Mouse (Mus musculus) midbrain, embryonic 10.5 days (tissue): ENCODE results near the gene Orc2. TPM values are rescaled to one million over a fixed set of nuclear protein-coding genes. Genes with fewer than 3 reads are reported as not detected.

Experiments
- DNase-seq: peaks from one replicate; pipeline ENCODE4 v3.0.0-alpha.2; 2017; ENCODE audit warnings: low spot score
- H3K27ac ChIP-seq: fragments of 300-500 bp; sonication (generic); replicated peaks from 2 replicates; pipeline ENCODE4 v1.5.1; 2016; ENCODE audit warnings: mild to moderate bottlenecking
- H3K27me3 ChIP-seq: fragments of 300-500 bp; sonication (generic); 2 replicates; pipeline ENCODE4 v1.6.1; 2016; ENCODE audit warnings: low read depth, mild to moderate bottlenecking; ENCODE audit not compliant: poor library complexity, severe bottlenecking
- H3K36me3 ChIP-seq: fragments of 300-500 bp; sonication (generic); 2 replicates; pipeline ENCODE4 v1.6.1; 2016; ENCODE audit warnings: mild to moderate bottlenecking, moderate library complexity
- H3K4me1 ChIP-seq: fragments of 300-500 bp; sonication (generic); 2 replicates; pipeline ENCODE4 v1.6.1; 2016
- H3K4me3 ChIP-seq: fragments of 300-500 bp; sonication (generic); 2 replicates; pipeline ENCODE4 v1.5.1; 2016; ENCODE audit warnings: mild to moderate bottlenecking, moderate library complexity
- H3K9me3 ChIP-seq: fragments of 300-500 bp; sonication (generic); replicated peaks from 2 replicates; pipeline ENCODE4 v1.6.1; 2016; ENCODE audit warnings: mild to moderate bottlenecking
- WGBS: fragments of 180-500 bp; shearing (Covaris S2); methylation state at CpG from one replicate; pipeline ENCODE4 v1.1.7; 2016; 5-methylcytosine and 5-hydroxymethylcytosine counted together
- polyA plus RNA-seq: library from polyadenylated mRNA; unstranded; fragments of >200 nt; fragmentation: Nextera tagmentation; extraction: Ambion mirVana; gene quantifications from 2 replicates; pipeline ENCODE4 v1.2.1, GENCODE M21; 2016

The Orc2 gene
- polyA plus RNA-seq, 1 experiment from 2014 or later = 50.9 TPM

DNA sequence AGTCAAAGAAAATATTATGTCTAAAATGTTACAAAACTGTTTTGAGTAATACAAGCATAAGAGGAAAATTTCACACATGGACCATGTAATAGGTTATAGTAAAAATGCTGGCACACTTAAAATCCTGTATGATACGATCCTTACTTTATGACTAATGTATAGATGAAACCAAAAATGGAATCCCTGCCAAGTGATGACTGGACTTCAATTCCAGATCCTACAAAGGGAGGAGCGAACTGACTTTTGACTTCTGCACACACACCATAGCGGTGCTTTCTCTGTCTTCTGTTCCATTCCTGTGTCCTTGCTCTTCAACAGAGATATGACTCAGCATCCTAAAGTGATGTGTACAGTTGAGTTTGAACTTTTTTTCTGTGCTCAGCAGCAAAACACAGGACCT is 44.3 kb downstream of the Orc2 start:
- no peaks in the 10 kb centered on the region for H3K9me3 ChIP-seq
- H3K4me1 ChIP-seq = no peaks in the 10 kb centered on the region
- peaks cover 99% of the 10 kb centered on the region for H3K36me3 ChIP-seq
- no peak for DNase-seq
- H3K27ac ChIP-seq = no peak overlapping the region
- WGBS = 93% methylated on average over 3 of the region's 3 CpGs
- no peak overlapping the region for H3K4me3 ChIP-seq
- no peaks in the 10 kb centered on the region for H3K27me3 ChIP-seq

DNA sequence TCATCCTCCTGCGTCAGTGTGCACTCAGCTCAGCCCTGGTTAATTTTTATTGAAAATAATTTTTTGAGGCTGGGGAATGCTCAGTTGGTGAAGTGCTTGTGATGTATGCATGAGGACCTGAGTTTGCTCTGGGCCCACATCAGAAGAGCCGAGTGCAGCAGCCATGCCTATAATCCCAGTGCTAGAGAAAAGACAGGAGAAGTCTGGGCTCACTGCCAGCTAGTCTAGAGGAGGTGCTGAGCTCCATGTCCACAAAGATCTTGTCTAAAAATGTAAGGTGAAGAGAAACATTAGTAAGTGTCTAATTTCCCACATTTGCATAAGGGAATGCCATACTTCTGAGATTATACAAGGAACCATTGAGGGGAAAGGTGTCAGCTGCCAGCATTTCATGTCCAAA is 46.0 kb downstream of the Orc2 start:
- no peaks in the 10 kb centered on the region for H3K4me1 ChIP-seq
- DNase-seq = no peak
- H3K27ac ChIP-seq = no peak overlapping the region
- 93% methylated on average over 2 of the region's 2 CpGs for WGBS
- no peaks in the 10 kb centered on the region for H3K27me3 ChIP-seq
- peaks cover 99% of the 10 kb centered on the region for H3K36me3 ChIP-seq
- H3K9me3 ChIP-seq = no peaks in the 10 kb centered on the region
- H3K4me3 ChIP-seq = no peak overlapping the region

DNA sequence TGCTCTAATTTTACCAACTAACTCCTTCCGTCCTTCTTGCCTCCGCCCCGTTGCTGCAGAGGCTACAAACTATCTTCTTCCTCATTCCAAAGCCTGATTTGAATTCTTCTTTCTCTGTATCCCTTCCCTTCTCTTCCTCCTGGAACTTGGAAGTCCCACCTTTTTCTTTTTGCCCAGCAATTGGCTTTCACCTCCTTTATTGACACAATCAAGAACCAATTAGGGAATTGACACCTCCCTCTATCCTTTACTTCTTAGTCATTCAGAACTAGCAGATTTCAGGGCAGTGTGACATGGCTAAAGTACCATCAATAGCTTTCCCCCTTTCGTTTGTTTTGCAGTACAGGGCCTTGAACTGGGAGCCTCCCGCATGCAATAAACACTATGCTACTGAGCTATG is 46.7 kb downstream of the Orc2 start:
- Histone ChIP-seq H3K27ac (no peak overlapping the region), H3K4me3 (no peak overlapping the region), H3K4me1 (no peaks in the 10 kb centered on the region), H3K36me3 (peaks cover 99% of the 10 kb centered on the region), H3K27me3 (no peaks in the 10 kb centered on the region), H3K9me3 (no peaks in the 10 kb centered on the region)
- no peak for DNase-seq
- WGBS = 94% methylated on average over 5 of the region's 5 CpGs

DNA sequence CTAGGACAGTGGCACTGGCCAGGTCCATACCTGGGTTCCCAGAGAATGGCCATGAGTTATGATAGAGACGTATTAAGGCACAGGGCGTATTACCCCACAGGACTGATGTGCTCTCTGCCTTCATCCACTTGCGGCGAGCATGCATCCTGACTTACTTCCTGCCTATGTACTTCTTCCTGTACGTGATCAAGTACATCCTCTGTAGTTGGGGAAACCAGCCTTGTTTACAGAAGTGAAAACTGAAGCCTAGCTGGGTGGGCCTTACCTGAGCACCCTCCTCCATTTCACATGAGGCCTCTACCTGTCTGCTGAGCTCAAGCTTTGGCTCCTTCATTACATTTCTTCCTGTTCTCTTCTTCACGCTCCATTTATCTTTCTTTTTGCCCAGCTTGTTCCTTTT is 50.6 kb downstream of the Orc2 start:
- DNase-seq = no peak
- Histone ChIP-seq H3K36me3 (peaks cover 95% of the 10 kb centered on the region), H3K4me1 (no peaks in the 10 kb centered on the region), H3K9me3 (no peaks in the 10 kb centered on the region), H3K4me3 (no peak overlapping the region), H3K27ac (no peak overlapping the region), H3K27me3 (no peaks in the 10 kb centered on the region)
- WGBS = 92% methylated on average over 6 of the region's 6 CpGs

DNA sequence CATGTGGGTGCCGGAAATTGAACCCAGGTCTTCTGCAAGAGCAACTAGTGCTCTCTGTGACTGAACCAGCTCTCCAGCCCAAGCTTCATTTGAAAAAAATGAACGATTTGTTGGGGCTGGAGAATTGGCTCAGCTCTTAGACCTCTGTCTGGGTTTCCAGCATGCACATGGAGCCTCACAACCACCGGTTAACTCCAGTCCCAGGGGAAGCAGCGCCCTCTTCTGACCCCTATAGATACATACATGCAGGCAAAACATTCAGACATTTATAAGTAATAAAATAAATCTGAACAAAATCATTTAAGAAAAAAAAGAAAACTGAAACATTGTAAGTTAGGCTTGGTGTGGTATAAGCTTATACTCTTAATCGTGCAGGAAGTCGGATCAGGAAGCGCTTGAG is 56.5 kb downstream of the Orc2 start:
- no peaks in the 10 kb centered on the region for H3K9me3 ChIP-seq
- 92% methylated on average over 7 of the region's 7 CpGs for WGBS
- H3K4me1 ChIP-seq = peaks cover 28% of the 10 kb centered on the region
- no peak overlapping the region for H3K27ac ChIP-seq
- H3K36me3 ChIP-seq = peaks cover 61% of the 10 kb centered on the region
- DNase-seq = no peak
- no peaks in the 10 kb centered on the region for H3K27me3 ChIP-seq
- H3K4me3 ChIP-seq = no peak overlapping the region

DNA sequence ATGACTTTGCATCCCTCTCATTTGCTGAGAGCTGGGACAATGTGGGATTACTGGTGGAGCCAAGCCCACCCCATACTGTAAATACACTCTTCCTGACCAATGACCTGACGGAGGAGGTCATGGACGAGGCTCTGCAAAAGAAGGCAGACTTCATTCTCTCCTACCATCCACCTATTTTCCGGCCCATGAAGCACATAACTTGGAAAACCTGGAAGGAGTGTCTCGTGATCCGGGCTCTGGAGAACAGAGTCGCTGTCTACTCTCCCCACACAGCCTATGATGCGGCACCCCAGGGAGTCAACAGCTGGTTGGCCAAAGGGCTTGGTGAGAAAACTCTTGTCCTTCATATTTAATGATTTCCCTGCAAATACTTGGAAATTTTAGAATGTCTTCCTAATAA is 57.1 kb downstream of the Orc2 start:
- WGBS = 96% methylated on average over 7 of the region's 7 CpGs
- H3K27me3 ChIP-seq = no peaks in the 10 kb centered on the region
- DNase-seq = no peak
- peaks cover 28% of the 10 kb centered on the region for H3K4me1 ChIP-seq
- H3K9me3 ChIP-seq = no peaks in the 10 kb centered on the region
- H3K27ac ChIP-seq = no peak overlapping the region
- H3K36me3 ChIP-seq = peaks cover 58% of the 10 kb centered on the region
- no peak overlapping the region for H3K4me3 ChIP-seq

DNA sequence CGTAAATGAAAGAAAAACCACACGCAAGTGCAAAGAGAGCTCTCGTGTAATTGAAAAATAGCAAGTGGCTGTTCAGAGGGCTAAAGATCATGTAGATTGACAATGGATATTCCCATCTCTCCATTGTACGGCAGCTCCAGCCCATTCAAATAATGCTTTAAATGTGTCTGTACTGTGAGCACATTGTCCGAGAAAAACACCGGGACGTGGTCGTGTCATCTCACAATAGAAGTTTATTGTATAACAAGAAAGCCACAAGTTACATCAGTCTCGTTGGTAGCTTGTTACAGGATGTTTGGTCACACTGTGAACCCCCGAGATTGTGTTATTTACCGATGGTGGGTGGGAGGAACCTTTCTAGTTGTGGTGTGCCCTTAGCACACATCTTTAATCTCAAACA is 59.0 kb downstream of the Orc2 start:
- Histone ChIP-seq H3K4me3 (peak overlapping the region; percentile 77), H3K27me3 (no peaks in the 10 kb centered on the region), H3K4me1 (peaks cover 28% of the 10 kb centered on the region), H3K9me3 (no peaks in the 10 kb centered on the region), H3K27ac (peak overlapping the region; percentile 91), H3K36me3 (peaks cover 59% of the 10 kb centered on the region)
- DNase-seq = no peak
- WGBS = 16% methylated on average over 11 of the region's 11 CpGs

DNA sequence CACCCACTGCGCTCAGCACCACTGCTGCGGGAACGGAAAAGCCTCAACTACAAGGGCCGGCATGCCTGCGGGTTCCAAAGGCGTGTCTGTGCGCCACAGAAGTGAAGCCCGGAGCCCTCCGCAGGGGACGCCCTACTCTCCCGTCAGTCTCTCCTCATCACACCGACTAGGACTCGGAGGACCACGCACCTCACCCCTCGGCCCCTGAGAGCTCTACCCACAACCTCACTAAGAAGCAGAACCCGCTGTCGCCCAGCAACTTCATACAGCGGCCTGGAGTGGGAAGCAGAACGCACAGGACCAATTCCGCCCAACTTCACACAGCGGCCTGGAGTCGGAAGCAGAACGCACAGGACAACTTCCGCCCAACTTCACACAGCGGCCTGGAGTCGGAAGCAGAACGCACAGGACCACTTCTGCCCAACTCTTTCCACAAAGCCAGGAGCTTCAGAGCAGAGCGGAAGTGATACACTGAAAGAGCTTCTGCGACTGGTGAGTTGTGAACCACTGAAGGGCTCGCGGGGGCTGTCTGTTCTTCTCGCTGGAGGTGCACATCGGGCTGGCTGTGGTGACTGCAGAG is 59.7 kb downstream of the Orc2 start, which contains the start of the genes Nif3l1 and Ppil3:
Gene Nif3l1, plus strand, starts transcription at position 9 of the 580 bp plus-strand sequence.
Gene Ppil3, minus strand, starts transcription at position 344 of the 580 bp plus-strand sequence.
- Histone ChIP-seq H3K9me3 (no peaks in the 10 kb centered on the region), H3K4me1 (peaks cover 28% of the 10 kb centered on the region), H3K4me3 (peak within 1 kb of the TSS; percentile 77), H3K36me3 (peaks cover 59% of the 10 kb centered on the region), H3K27ac (peak within 1 kb of the TSS; percentile 91), H3K27me3 (no peaks in the 10 kb centered on the region)
- WGBS = under 1% methylated on average over 33 of the region's 33 CpGs
- DNase-seq = peak; percentile 87

DNA sequence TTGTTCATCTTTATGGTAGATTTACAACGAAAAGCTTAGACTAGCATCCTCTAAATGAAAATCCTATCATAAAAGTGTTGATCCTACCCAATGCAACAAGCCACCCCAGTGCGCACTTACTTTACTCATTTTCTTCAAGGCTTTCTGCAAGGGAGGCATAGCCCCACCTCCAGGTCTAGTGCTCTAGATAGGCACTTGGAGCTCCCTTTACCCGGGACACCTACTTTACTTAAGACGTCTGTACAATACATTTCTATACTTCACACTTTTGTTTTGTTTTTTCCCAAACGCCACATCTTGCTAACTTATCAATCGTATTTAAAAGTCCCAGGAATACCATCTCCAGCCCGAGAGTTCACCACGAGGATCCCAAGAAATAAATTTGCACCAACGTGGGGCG is 60.2 kb downstream of the Orc2 start:
- Histone ChIP-seq H3K36me3 (peaks cover 62% of the 10 kb centered on the region), H3K4me1 (peaks cover 28% of the 10 kb centered on the region), H3K27ac (peak overlapping the region; percentile 91), H3K9me3 (no peaks in the 10 kb centered on the region), H3K27me3 (no peaks in the 10 kb centered on the region), H3K4me3 (peak overlapping the region; percentile 77)
- DNase-seq = no peak
- WGBS = 14% methylated on average over 10 of the region's 10 CpGs

DNA sequence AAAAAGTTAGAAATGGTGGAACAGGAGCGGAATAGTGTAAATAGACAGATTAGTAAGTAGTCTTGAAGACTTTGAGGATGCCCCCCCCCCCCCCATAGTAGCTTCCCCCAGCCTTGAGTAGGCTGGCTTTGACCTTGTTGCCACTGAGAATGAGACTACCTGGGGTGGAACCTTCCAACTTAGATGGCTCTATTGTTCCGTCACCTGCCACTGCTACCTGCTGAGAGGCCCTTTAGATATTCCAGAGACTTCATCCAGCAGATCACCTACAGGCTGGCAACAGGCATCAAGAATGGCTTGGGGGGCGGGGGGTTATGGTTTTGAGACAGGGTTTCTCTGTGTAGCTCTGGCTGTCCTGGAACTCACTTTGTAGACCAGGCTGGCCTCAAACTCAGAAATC is 80.4 kb downstream of the Orc2 start:
- DNase-seq = no peak
- H3K9me3 ChIP-seq = no peaks in the 10 kb centered on the region
- peaks cover 29% of the 10 kb centered on the region for H3K36me3 ChIP-seq
- H3K4me3 ChIP-seq = no peak overlapping the region; the same call in 1 of the 2 replicates
- peaks cover 21% of the 10 kb centered on the region for H3K4me1 ChIP-seq
- WGBS = 90% methylated on average over 3 of the region's 3 CpGs
- H3K27me3 ChIP-seq = no peaks in the 10 kb centered on the region
- H3K27ac ChIP-seq = no peak overlapping the region

DNA sequence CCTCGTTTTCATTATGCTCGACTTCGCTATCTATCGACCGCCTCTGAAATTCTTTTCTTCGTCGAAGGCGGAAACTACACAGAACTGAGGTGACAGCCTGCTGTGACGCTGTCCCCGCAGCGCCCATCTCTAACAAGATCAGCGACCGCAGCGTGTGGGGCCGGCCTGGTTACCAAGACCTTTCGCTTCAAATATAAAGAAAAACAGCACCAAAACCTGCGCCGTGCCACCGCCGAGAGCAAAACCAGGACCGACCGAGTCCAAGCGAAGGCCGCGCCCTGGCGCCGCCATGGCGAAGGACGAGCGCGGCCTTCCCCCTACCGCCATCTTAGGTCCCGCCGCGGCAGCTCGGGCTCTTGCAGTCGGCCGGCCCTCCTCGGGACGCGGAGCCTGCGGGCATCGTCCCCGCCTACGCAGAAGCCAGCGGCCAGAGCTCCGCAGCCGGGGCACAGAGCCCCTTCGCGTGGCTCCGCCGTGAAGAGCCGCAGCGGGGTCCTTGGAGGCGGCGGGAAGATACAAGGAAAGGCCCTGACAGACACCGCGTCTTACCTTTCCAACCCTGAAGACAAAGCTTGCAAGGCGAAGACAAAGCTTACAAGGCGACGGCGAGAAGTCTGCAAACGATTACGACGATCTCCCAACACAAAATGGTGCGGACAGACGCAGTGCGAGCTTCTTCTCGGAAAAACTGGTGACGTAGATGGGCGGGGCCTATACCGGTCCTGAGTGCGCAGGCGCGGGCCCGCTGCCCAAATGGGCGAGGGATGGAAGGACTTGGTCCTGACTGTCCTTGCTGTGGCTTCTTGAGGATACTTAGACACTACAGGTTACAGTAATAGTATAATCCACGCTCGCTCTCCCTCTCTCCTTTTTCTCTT is 81.3 kb downstream of the Orc2 start, which contains the start of gene Clk1:
Gene Clk1, minus strand, starts transcription at position 696 of the 878 bp plus-strand sequence.
- H3K27ac ChIP-seq = peak within 1 kb of the TSS; percentile 100

DNA sequence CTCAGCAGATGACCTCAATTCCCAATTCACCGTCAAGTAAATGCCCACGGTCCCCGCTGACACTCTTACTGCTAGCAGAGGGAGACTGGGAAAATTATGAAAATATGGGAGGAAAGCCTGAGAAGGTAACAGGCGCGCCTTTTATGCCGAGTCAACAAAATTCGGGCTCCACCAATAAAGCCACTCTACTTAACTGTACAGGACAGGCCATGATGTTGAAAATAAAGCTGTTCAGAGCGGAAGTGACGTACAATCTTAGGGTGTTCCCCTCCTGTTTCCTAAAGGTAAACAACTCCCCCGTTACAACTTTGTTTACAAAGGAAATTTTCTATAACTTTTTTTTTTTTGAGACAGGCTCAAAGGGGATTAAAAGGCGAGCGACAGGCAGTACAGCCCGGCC is 82.0 kb downstream of the Orc2 start:
- Histone ChIP-seq H3K36me3 (peaks cover 44% of the 10 kb centered on the region), H3K27ac (peak overlapping the region; percentile 100), H3K4me3 (peak overlapping the region; percentile 100), H3K27me3 (no peaks in the 10 kb centered on the region), H3K9me3 (no peaks in the 10 kb centered on the region), H3K4me1 (peaks cover 21% of the 10 kb centered on the region)
- DNase-seq = peak; percentile 24
- 19% methylated on average over 13 of the region's 13 CpGs for WGBS

More for the DNA sequence above, 81.3 kb downstream of the Orc2 start, which contains the start of gene Clk1:
- under 1% methylated on average over 79 of the region's 79 CpGs for WGBS
- no peaks in the 10 kb centered on the region for H3K27me3 ChIP-seq
- peaks cover 21% of the 10 kb centered on the region for H3K4me1 ChIP-seq
- no peaks in the 10 kb centered on the region for H3K9me3 ChIP-seq
- DNase-seq = peak; percentile 93
- peak within 1 kb of the TSS; percentile 100 for H3K4me3 ChIP-seq
- H3K36me3 ChIP-seq = peaks cover 36% of the 10 kb centered on the region

DNA sequence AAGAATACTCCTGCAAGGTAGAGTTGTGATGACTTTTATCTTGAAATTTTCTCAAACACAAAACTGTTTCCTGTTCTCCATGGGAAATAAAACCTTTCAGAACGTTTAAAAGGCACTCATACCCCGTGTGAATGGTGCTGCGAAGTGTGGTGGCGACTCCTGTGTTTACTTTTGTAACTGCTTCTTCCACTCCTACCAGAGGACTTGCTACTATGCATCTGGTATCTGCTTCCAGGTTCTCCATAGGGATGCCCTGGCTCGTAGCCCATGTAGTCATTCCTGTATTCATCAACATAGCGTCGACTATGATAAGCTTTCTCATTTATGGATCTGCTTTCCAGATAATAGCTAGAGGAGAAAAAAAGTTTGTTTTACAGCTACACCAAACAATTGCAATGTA is 83.9 kb downstream of the Orc2 start:
- no peak overlapping the region for H3K4me3 ChIP-seq
- H3K27ac ChIP-seq = no peak overlapping the region
- peaks cover 62% of the 10 kb centered on the region for H3K36me3 ChIP-seq
- H3K4me1 ChIP-seq = peaks cover 21% of the 10 kb centered on the region
- H3K9me3 ChIP-seq = no peaks in the 10 kb centered on the region
- no peaks in the 10 kb centered on the region for H3K27me3 ChIP-seq
- DNase-seq = no peak
- 86% methylated on average over 7 of the region's 7 CpGs for whole genome bisulfite sequencing
